Mouse (Mus musculus): ENCODE measurements around the gene Ddo. TPM values are rescaled to one million over a fixed set of nuclear protein-coding genes. Genes with fewer than 3 reads are reported as not detected.

Gene Ddo
- polyA plus RNA-seq, 1 experiment from 2014 or later = 0.21 TPM

DNA sequence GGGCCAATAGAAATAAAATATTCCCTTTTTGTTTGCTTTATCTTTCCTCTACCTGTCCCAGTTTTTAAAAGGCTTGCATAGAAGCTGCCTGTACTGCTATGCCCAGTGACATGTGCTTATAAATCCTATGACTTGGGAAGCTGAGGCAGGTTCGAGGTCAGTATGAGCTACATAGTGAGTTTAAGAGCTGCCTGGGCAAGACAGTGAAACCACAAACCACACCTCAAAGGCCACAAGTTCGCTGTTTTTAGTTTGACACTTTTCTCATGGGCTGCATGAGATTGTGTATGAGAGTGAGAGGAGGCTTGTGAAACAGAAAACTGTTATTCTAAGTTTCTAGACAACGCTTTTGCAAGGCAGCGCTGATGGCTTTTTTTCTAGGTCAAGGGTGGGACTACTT lies 95.7 kb downstream of the Ddo start:
- Histone ChIP-seq H3K27ac (ENCODE audit: low read depth, low read length) (no peak overlapping the region), H3K4me2 (no peak overlapping the region), H3K9ac (ENCODE audit: low read depth, low read length) (no peak overlapping the region), H3K9me3 (ENCODE audit: control insufficient read depth, low read length) (no peaks in the 10 kb centered on the region), H3K36me3 (ENCODE audit: control insufficient read depth, insufficient read depth, low read length) (no peaks in the 10 kb centered on the region), H3K4me3 (ENCODE audit: low read depth, low read length) (no peak overlapping the region), H3K27me3 (replicated peaks; ENCODE audit: control insufficient read depth, insufficient read depth, low read length) (no peaks in the 10 kb centered on the region), H3K4me1 (replicated peaks; ENCODE audit: control insufficient read depth, insufficient read depth, low read length) (no peaks in the 10 kb centered on the region; the same call in 1 of the 2 replicates)
- ATAC-seq (replicated peaks; ENCODE audit: low FRiP score) (no peak), DNase-seq (ENCODE audit: low spot score) (peak; percentile 9)
- WGBS = 63% methylated on average over 4 of the region's 4 CpGs

DNA sequence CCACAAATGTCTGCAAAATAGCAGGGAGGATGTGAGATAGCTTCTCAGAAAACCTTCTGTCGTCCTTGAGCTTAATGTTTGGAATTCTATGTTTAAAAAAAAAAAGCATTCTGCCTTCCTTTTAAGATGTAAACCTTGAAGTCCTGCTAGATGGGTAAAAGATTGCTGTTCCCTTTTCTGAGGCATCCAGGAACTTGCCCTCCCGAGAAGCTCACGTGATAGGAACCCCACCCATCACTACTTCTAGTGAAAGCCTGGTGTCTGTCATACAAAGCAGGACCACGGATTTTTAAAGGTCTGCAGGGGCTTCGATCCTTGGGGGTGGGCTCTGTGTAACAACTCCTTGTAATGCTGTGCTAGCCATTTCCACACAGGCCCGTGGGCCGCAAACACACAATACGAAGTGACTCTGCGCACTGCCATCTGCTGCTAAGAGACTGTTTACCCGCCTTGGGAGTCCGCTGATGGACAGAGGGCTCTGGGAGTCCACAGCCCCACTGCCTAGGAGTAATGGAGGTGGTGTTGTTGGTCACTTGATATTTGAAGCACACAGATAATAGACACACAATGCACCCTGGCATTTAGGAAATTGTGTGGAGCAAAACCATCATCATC lies 96.6 kb downstream of the Ddo start:
- ATAC-seq (replicated peaks; ENCODE audit: low FRiP score) = no peak

DNA sequence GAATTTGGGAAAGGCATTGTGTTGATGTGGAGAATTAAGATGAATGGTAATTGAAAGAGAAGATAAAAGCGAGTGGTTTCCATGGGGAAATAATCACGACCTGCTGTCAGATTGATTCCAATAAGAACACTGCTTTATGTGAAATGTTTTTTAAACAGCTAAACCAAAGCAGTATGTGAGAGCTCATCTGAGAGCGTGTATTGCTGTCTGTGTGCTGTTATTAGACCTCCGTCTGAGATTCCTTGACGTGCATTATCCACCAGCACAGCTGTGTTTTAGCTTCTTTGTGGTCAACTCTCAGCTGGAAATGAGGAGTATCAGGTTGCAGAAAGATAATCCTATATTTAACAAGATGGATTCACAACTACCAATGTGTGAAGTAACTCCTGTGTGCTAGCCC lies 97.2 kb downstream of the Ddo start:
- DNase-seq (ENCODE audit: low spot score) = peak; percentile 20
- H3K9me3 ChIP-seq (ENCODE audit: control insufficient read depth, low read length) = no peaks in the 10 kb centered on the region
- H3K4me2 ChIP-seq = no peak overlapping the region
- H3K36me3 ChIP-seq (ENCODE audit: control insufficient read depth, insufficient read depth, low read length) = no peaks in the 10 kb centered on the region
- H3K9ac ChIP-seq (ENCODE audit: low read depth, low read length) = no peak overlapping the region
- no peaks in the 10 kb centered on the region for H3K27me3 ChIP-seq (replicated peaks; ENCODE audit: control insufficient read depth, insufficient read depth, low read length)
- WGBS = 48% methylated on average over 5 of the region's 5 CpGs
- no peak overlapping the region for H3K4me3 ChIP-seq (ENCODE audit: low read depth, low read length)
- ATAC-seq (replicated peaks; ENCODE audit: low FRiP score) = no peak
- no peak overlapping the region for H3K27ac ChIP-seq (ENCODE audit: low read depth, low read length)
- no peaks in the 10 kb centered on the region; the same call in 1 of the 2 replicates for H3K4me1 ChIP-seq (replicated peaks; ENCODE audit: control insufficient read depth, insufficient read depth, low read length)

More for the DNA sequence above, 96.6 kb downstream of the Ddo start:
- no peak overlapping the region for H3K4me3 ChIP-seq (ENCODE audit: low read depth, low read length)
- H3K27me3 ChIP-seq (replicated peaks; ENCODE audit: control insufficient read depth, insufficient read depth, low read length) = no peaks in the 10 kb centered on the region
- H3K27ac ChIP-seq (ENCODE audit: low read depth, low read length) = no peak overlapping the region
- H3K9ac ChIP-seq (ENCODE audit: low read depth, low read length) = no peak overlapping the region
- no peaks in the 10 kb centered on the region; the same call in 1 of the 2 replicates for H3K4me1 ChIP-seq (replicated peaks; ENCODE audit: control insufficient read depth, insufficient read depth, low read length)
- H3K36me3 ChIP-seq (ENCODE audit: control insufficient read depth, insufficient read depth, low read length) = no peaks in the 10 kb centered on the region
- H3K4me2 ChIP-seq = no peak overlapping the region
- no peaks in the 10 kb centered on the region for H3K9me3 ChIP-seq (ENCODE audit: control insufficient read depth, low read length)
- 55% methylated on average over 11 of the region's 11 CpGs for WGBS
- DNase-seq (ENCODE audit: low spot score) = peak; percentile 29

DNA sequence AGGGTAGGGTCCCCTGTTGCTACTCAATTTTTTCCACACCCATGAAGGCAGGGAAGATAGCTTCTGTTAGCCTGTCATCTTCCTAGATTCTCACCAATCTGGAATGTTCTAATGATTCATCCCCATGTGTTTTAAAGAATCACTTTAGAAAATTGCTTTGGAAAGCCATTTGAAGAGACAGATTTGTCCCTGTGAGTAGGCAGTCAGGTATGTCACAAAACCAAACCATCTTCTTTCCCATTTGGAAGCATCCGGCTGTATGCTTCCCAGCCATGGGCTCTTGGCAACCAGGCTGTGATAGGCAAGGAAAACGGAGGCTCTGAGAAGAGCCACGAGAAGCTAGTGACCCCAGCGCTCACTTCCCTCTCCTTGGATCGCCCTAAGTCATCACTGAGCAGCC lies 100.4 kb downstream of the Ddo start:
- Histone ChIP-seq H3K27me3 (replicated peaks; ENCODE audit: control insufficient read depth, insufficient read depth, low read length) (no peaks in the 10 kb centered on the region), H3K4me2 (no peak overlapping the region), H3K4me3 (ENCODE audit: low read depth, low read length) (no peak overlapping the region), H3K27ac (ENCODE audit: low read depth, low read length) (no peak overlapping the region), H3K4me1 (replicated peaks; ENCODE audit: control insufficient read depth, insufficient read depth, low read length) (no peaks in the 10 kb centered on the region), H3K9ac (ENCODE audit: low read depth, low read length) (no peak overlapping the region), H3K9me3 (ENCODE audit: control insufficient read depth, low read length) (no peaks in the 10 kb centered on the region), H3K36me3 (ENCODE audit: control insufficient read depth, insufficient read depth, low read length) (no peaks in the 10 kb centered on the region)
- DNase-seq (ENCODE audit: low spot score) (no peak), ATAC-seq (replicated peaks; ENCODE audit: low FRiP score) (no peak)
- WGBS = 77% methylated on average over 5 of the region's 5 CpGs

Other genes with a start within 250 kb of the Ddo start
- gene Slc22a16, start 59.7 kb upstream of the Ddo start, polyA plus RNA-seq (2014; fragmentation: Nextera tagmentation; extraction: Ambion mirVana) = not detected in 2 replicates
- 1.1 and 1.7 TPM in 2 replicates for gene Mettl24, start 53.3 kb downstream of the Ddo start, polyA plus RNA-seq (2014; fragmentation: Nextera tagmentation; extraction: Ambion mirVana)

Measured in liver, embryonic 11.5 days (tissue).